Mouse (Mus musculus) spleen, postnatal 36 days (tissue): ENCODE measurements around the gene Rpl27a.

Source experiments
- DNase-seq, 2 experiments: peaks; one replicate each; pipeline ENCODE4 v3.0.0; 2022; ENCODE audit warnings: low spot score in 2 of 2, mixed read lengths in 1 of 2

The Rpl27a gene

DNA sequence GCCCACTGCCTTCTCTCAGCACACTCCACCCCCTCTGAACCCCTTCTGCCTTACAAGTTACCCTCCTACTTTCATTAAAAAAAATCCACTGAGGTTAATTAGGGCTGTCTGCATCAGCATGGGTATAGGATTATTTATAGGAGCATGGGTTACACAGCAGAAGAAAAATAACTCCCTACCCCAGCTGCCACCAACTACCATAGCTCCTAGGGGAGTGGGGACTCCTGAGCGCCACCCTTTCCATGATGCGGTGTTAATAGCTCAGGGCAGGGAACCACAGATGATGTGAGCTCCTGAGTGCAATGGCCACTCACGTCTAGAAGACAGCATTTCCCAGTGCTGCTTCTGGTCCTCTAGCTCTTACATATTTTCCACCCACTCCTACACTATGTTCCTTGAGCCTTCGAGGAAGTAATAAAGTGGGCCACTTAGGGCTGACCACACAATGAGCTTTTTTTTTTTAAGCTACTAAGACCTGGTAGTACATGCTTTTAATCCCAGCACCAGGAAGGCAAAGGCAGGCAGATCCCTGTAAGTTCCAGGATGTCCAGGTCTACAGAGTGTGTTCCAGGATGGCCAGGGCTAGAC is 44.9 kb downstream of the Rpl27a start:
- no peak for DNase-seq

DNA sequence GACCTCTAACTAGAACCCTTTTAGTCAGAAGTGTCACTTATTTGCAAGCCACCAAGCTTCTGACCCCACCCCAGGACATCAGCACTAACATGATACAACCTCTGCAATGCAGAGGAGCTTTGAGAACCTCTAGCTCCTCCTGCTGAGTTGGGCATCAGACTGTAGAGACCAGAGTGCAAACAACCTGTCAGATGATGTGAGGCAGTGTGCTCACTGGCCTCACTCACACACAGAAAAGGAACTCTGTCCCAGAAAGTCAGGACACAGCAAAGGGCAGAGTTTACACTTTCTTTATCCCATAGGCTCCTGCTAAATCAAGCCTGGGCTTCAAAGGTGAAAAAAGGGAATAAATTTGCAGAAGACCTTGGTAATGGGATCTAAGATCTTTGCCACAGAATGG is 47.4 kb downstream of the Rpl27a start:
- DNase-seq, result no peak

DNA sequence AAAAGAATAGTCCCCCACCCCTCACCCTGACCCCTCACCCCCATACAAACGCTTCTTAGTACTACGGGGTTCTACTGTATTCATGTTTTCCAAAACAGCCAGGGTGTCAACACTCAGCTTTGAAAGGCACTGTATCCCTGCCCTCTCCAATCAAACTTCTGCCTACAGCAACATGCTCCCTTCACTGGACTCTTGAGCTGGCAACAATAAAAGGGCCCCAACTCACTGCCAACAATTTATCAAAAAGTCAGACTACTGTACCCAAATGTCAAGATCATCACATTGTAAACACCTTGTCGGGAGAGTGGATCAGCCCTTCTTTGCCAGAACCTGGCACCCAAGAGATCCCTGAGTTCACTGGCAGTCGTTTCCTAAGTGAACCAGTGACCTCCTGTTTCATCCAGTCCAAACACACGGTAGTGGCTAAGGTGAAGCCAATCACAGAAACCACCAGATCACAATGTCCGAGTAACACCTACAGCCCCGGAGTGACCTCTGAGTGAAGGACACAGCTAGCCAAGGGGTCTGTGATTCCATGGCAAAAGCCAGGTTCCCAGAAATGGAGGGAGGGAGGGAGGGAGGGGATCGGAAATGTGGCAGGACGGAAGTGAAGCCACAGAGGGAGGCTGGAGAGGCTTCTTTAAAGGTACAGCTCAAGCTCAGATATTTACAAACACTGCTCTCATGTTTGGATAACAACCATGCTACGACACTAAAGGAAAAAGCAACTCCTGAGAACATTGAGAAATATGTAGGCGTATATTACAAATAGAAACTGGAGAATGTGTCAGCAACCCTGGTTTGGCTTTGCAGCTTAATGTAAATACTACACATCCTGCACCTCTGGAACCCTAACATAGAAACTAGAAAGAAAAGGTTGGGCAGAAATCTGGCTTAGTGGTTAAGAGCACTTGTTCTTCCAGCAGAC is 48.2 kb downstream of the Rpl27a start:
- DNase-seq, result no peak

DNA sequence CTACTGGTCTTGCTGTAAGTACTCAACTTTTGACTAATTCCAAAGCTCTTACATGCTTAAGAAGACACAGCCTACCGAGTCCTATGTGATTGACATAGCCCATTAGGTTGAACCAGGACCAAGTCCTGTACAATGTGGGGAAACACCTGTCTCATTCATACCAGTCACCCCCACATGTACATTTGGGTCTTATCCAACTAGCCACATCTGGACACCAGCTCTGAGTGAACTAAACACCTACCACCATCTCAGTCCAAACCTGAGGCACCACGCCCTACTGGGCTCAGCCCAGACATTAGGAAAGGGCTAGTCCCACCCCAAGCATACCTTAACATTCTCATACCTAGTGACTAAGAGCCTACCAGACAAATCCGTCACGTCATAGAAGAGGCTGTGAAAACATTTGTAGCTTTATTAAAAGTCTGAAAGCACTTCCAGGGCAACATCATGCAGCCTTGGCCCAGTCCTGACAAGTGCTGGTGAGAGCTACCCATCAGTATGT is 49.5 kb downstream of the Rpl27a start:
- DNase-seq, result no peak
